ENCODE assay signal across 14 mouse cellular contexts in the genomic region with DNA sequence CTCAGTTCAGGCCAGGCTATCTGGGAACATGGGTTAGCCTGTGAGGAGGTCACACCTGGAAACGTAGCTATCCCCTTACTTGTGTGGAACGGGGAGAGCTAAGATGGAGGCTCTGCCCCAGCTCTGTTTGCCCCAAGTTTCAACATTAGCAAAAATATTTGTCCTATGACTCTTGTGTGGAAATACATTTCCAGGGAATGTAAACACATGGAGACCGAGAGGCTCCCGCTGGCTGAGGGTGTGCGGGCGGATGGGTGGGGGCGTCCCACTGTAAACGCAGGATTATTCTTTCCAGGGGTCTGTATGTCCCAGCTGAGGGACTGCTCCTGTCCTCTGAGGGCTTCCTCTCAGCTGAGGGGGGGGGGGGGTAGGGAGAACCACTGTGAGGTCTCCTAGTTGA. TPM values are rescaled to one million over a fixed set of nuclear protein-coding genes. Genes with fewer than 3 reads are reported as not detected.
DNase-seq lines count a peak whose midpoint lies in the region; ATAC-seq and TF ChIP-seq lines count a peak whose summit lies in the region.
"Had no signal": no experiment of that assay in that cellular context is flagged by ENCODE, and none has a peak within 500 bp of the region (broad histone marks: within the 10 kb centered on the region; RNA-seq: fewer than 3 reads in every experiment).

No protein-coding gene starts in this region.

- ATAC-seq in heart, embryonic 12.5 days (ENCODE audit: insufficient number of reproducible peaks, low FRiP score), result no peak
- peak; percentile 35 for ATAC-seq in lung, embryonic 14.5 days (ENCODE audit: insufficient read depth)
- 0 out of 2 replicates have a peak, but pooled peaks have one; percentile 24 for ATAC-seq in intestine, embryonic 14.5 days (replicated peaks; ENCODE audit: low FRiP score, low TSS enrichment, low read depth)
- 0 out of 2 replicates have a peak, but pooled peaks have one; percentile 1 for ATAC-seq in stomach, embryonic 14.5 days (ENCODE audit: insufficient number of reproducible peaks, insufficient read depth, low FRiP score, low read depth)
- ATAC-seq: forebrain, embryonic 15.5 days had no signal

- no peak for DNase-seq in heart, adult 8-10 months (ENCODE audit: low spot score)
- DNase-seq in lung, embryonic 14.5 days, result peak; percentile 51
- DNase-seq in lung, postnatal 14 days, result no peak
- DNase-seq in intestine, embryonic 14.5 days (ENCODE audit: low spot score), result no peak
- no peak for DNase-seq in right cerebral cortex, postnatal 36 days (ENCODE audit: low spot score in 2 of 2)
- DNase-seq in left cerebral cortex, postnatal 10 days (ENCODE audit: extremely low spot score in 1 of 2, low spot score in 2 of 2), result no peak
- DNase-seq: adrenal gland, postnatal 10 days; kidney, adult 2 months; layer of hippocampus, postnatal 36 days had no signal

- H3K9me3 ChIP-seq in heart, embryonic 12.5 days (replicated peaks), result no peaks in the 10 kb centered on the region; the same call in 1 of the 2 replicates
- H3K9me3 ChIP-seq in lung, embryonic 14.5 days (ENCODE audit: low read depth, low read length), result no peaks in the 10 kb centered on the region
- no peaks in the 10 kb centered on the region for H3K9me3 ChIP-seq in intestine, embryonic 14.5 days (ENCODE audit: control insufficient read depth, low read length)
- no peaks in the 10 kb centered on the region for H3K9me3 ChIP-seq in stomach, embryonic 14.5 days (ENCODE audit: control insufficient read depth, low read depth, low read length)
- H3K9me3 ChIP-seq: forebrain, embryonic 15.5 days had no signal

- H3K27me3 ChIP-seq in heart, embryonic 12.5 days (replicated peaks), result no peaks in the 10 kb centered on the region
- no peaks in the 10 kb centered on the region for H3K27me3 ChIP-seq in lung, embryonic 14.5 days (ENCODE audit: insufficient read depth, low read length)
- H3K27me3 ChIP-seq in intestine, embryonic 14.5 days (replicated peaks; ENCODE audit: control insufficient read depth, insufficient read depth, low read length), result no peaks in the 10 kb centered on the region
- no peaks in the 10 kb centered on the region for H3K27me3 ChIP-seq in stomach, embryonic 14.5 days (ENCODE audit: control insufficient read depth, insufficient read depth, low read length)
- H3K27me3 ChIP-seq: forebrain, embryonic 15.5 days; Patski had no signal

- no peak for TF ChIP-seq CTCF in lung, embryonic 14.5 days (IDR thresholded peaks at IDR 0.05; ENCODE audit: low read depth)

- no peak overlapping the region for H3K4me3 ChIP-seq in heart, embryonic 12.5 days
- no peak overlapping the region for H3K4me3 ChIP-seq in lung, embryonic 14.5 days (ENCODE audit: low read depth, low read length)
- no peak overlapping the region for H3K4me3 ChIP-seq in intestine, embryonic 14.5 days (ENCODE audit: low read depth, low read length)
- no peak overlapping the region for H3K4me3 ChIP-seq in stomach, embryonic 14.5 days (ENCODE audit: low read depth, low read length)
- H3K4me3 ChIP-seq: forebrain, embryonic 15.5 days had no signal

- H3K36me3 ChIP-seq in heart, embryonic 12.5 days, result no peaks in the 10 kb centered on the region
- H3K36me3 ChIP-seq in lung, embryonic 14.5 days (ENCODE audit: insufficient read depth), result no peaks in the 10 kb centered on the region
- no peaks in the 10 kb centered on the region for H3K36me3 ChIP-seq in intestine, embryonic 14.5 days (ENCODE audit: control insufficient read depth, insufficient read depth, low read length)
- H3K36me3 ChIP-seq in stomach, embryonic 14.5 days (ENCODE audit: control insufficient read depth, insufficient read depth, low read length), result no peaks in the 10 kb centered on the region
- H3K36me3 ChIP-seq: forebrain, embryonic 15.5 days had no signal

- 87% methylated on average over 8 of the region's 8 CpGs for WGBS in heart, embryonic 12.5 days
- WGBS in lung, embryonic 14.5 days, result 31% methylated on average over 8 of the region's 8 CpGs
- 34% methylated on average over 8 of the region's 8 CpGs for WGBS in intestine, embryonic 14.5 days
- 37% methylated on average over 8 of the region's 8 CpGs for WGBS in stomach, embryonic 14.5 days

- H3K4me2 ChIP-seq in heart, embryonic 12.5 days, result no peak overlapping the region
- H3K4me2 ChIP-seq in lung, embryonic 14.5 days, result peak overlapping the region; percentile 27; the same call in 1 of the 2 replicates
- no peak overlapping the region for H3K4me2 ChIP-seq in intestine, embryonic 14.5 days (ENCODE audit: low read length)
- H3K4me2 ChIP-seq in stomach, embryonic 14.5 days (replicated peaks; ENCODE audit: low read depth, low read length), result no peak overlapping the region
- H3K4me2 ChIP-seq: forebrain, embryonic 15.5 days had no signal

- peaks cover 47% of the 10 kb centered on the region for H3K4me1 ChIP-seq in heart, embryonic 12.5 days (replicated peaks)
- H3K4me1 ChIP-seq in lung, embryonic 14.5 days (ENCODE audit: insufficient read depth), result peaks cover 35% of the 10 kb centered on the region
- peaks cover 11% of the 10 kb centered on the region; the same call in 1 of the 2 replicates for H3K4me1 ChIP-seq in intestine, embryonic 14.5 days (replicated peaks; ENCODE audit: control insufficient read depth, insufficient read depth, low read length)
- peaks cover 16% of the 10 kb centered on the region for H3K4me1 ChIP-seq in stomach, embryonic 14.5 days (ENCODE audit: control insufficient read depth, insufficient read depth, low read length)

- peak overlapping the region; percentile 80 for H3K27ac ChIP-seq in heart, embryonic 12.5 days (ENCODE audit: poor library complexity, severe bottlenecking)
- H3K27ac ChIP-seq in lung, embryonic 14.5 days (ENCODE audit: low read depth), result peak overlapping the region; percentile 93
- H3K27ac ChIP-seq in intestine, embryonic 14.5 days (ENCODE audit: low read depth), result peak overlapping the region; percentile 77
- peak overlapping the region; percentile 71; the same call in 1 of the 2 replicates for H3K27ac ChIP-seq in stomach, embryonic 14.5 days (ENCODE audit: low read length)
- H3K27ac ChIP-seq: forebrain, embryonic 15.5 days had no signal

- no peak overlapping the region for H3K9ac ChIP-seq in heart, embryonic 12.5 days
- no peak overlapping the region for H3K9ac ChIP-seq in lung, embryonic 14.5 days
- no peak overlapping the region for H3K9ac ChIP-seq in intestine, embryonic 14.5 days (ENCODE audit: low read length)
- H3K9ac ChIP-seq in stomach, embryonic 14.5 days (replicated peaks; ENCODE audit: low read depth, low read length), result no peak overlapping the region
- H3K9ac ChIP-seq: forebrain, embryonic 15.5 days had no signal

- intact Hi-C loops in left cerebral cortex, postnatal 10 days (cut with DNase I), result no loop called here

RNA-seq across cellular contexts. Expression of a gene that starts 8.7 kb away (rescaled TPM):
- 31.7 and 38.1 TPM in 2 replicates for polyA plus RNA-seq in heart, embryonic 12.5 days (2016; fragmentation: Nextera tagmentation; extraction: Ambion mirVana)
- 100 to 1,000 TPM in 1 of 4 experiments, 10 to 100 TPM in 3; 78.1 to 110 (median 93.3) TPM for total RNA-seq in heart, adult 8-10 months (2022)
- 95.0 and 95.1 TPM in 2 replicates for polyA plus RNA-seq in lung, embryonic 14.5 days (2014; fragmentation: Nextera tagmentation; extraction: Ambion mirVana)
- 63.7 and 65.1 TPM in 2 replicates for polyA plus RNA-seq in intestine, embryonic 14.5 days (2014; fragmentation: Nextera tagmentation; extraction: Ambion mirVana)
- polyA plus RNA-seq in stomach, embryonic 14.5 days (2014; fragmentation: Nextera tagmentation; extraction: Ambion mirVana), result 64.0 and 70.9 TPM in 2 replicates
- total RNA-seq in left cerebral cortex, postnatal 10 days (2021), result 1 to 10 TPM; 7.1 to 9.4 TPM

RNA-seq across cellular contexts. Expression of a gene that starts 22.8 kb away (rescaled TPM):
- polyA plus RNA-seq in heart, embryonic 12.5 days (2016; fragmentation: Nextera tagmentation; extraction: Ambion mirVana), result 336 and 349 TPM in 2 replicates
- total RNA-seq in heart, adult 8-10 months (2022), result 100 to 1,000 TPM; 452 to 674 (median 565) TPM
- 630 and 724 TPM in 2 replicates for polyA plus RNA-seq in lung, embryonic 14.5 days (2014; fragmentation: Nextera tagmentation; extraction: Ambion mirVana)
- 771 and 871 TPM in 2 replicates for polyA plus RNA-seq in intestine, embryonic 14.5 days (2014; fragmentation: Nextera tagmentation; extraction: Ambion mirVana)
- polyA plus RNA-seq in stomach, embryonic 14.5 days (2014; fragmentation: Nextera tagmentation; extraction: Ambion mirVana), result 734 and 745 TPM in 2 replicates
- total RNA-seq in left cerebral cortex, postnatal 10 days (2021), result 100 to 1,000 TPM; 551 to 611 TPM

RNA-seq across cellular contexts. Expression of a gene that starts 38.9 kb away (rescaled TPM):
- 15.8 and 16.2 TPM in 2 replicates for polyA plus RNA-seq in heart, embryonic 12.5 days (2016; fragmentation: Nextera tagmentation; extraction: Ambion mirVana)
- total RNA-seq in heart, adult 8-10 months (2022), result 10 to 100 TPM; 12.1 to 14.1 (median 12.6) TPM
- 24.0 and 25.6 TPM in 2 replicates for polyA plus RNA-seq in lung, embryonic 14.5 days (2014; fragmentation: Nextera tagmentation; extraction: Ambion mirVana)
- 17.1 and 20.3 TPM in 2 replicates for polyA plus RNA-seq in intestine, embryonic 14.5 days (2014; fragmentation: Nextera tagmentation; extraction: Ambion mirVana)
- 15.5 and 20.4 TPM in 2 replicates for polyA plus RNA-seq in stomach, embryonic 14.5 days (2014; fragmentation: Nextera tagmentation; extraction: Ambion mirVana)
- 10 to 100 TPM; 37.6 TPM for total RNA-seq in left cerebral cortex, postnatal 10 days (2021)

RNA-seq across cellular contexts. Expression of a gene that starts 55.3 kb away (rescaled TPM):
- polyA plus RNA-seq in heart, embryonic 12.5 days (2016; fragmentation: Nextera tagmentation; extraction: Ambion mirVana), result not detected in 2 replicates
- total RNA-seq in heart, adult 8-10 months (2022), result not detected
- 1.9 and 2.3 TPM in 2 replicates for polyA plus RNA-seq in lung, embryonic 14.5 days (2014; fragmentation: Nextera tagmentation; extraction: Ambion mirVana)
- polyA plus RNA-seq in intestine, embryonic 14.5 days (2014; fragmentation: Nextera tagmentation; extraction: Ambion mirVana), result 2.5 and 2.7 TPM in 2 replicates
- 3.1 TPM in 2 replicates for polyA plus RNA-seq in stomach, embryonic 14.5 days (2014; fragmentation: Nextera tagmentation; extraction: Ambion mirVana)
- not detected for total RNA-seq in left cerebral cortex, postnatal 10 days (2021)
- total RNA-seq: adrenal gland, postnatal 10 days; layer of hippocampus, postnatal 36 days; megakaryocyte progenitor cell, adult 5-6 weeks had no signal
- polyA plus RNA-seq: forebrain, embryonic 15.5 days; Patski had no signal
